Mouse (Mus musculus): ENCODE measurements around the gene Epor.

GRCm38 (mm10) chr9:21953600-21953999 is 9.7 kb downstream of the Epor start:
- TF ChIP-seq GATA1 (IDR thresholded peaks at IDR 0.05; ENCODE audit: low read length), result no peak
- TF ChIP-seq TAL1 (IDR thresholded peaks at IDR 0.05; ENCODE audit: low read length), result no peak

Data from erythroblast, embryonic 14.5 days (primary cell).